Mouse (Mus musculus) 3134 (cell line): ENCODE measurements around the gene Amhr2.
A peak's percentile ranks its signal among the peaks of the same experiment; 100 is the strongest.

Experiments
- DNase-seq: peaks from one replicate; pipeline ENCODE4 v3.0.0-alpha.2; 2011; ENCODE audit warnings: low spot score; ENCODE audit not compliant: insufficient read length; ENCODE audit errors: extremely low read depth

Gene Amhr2

DNA sequence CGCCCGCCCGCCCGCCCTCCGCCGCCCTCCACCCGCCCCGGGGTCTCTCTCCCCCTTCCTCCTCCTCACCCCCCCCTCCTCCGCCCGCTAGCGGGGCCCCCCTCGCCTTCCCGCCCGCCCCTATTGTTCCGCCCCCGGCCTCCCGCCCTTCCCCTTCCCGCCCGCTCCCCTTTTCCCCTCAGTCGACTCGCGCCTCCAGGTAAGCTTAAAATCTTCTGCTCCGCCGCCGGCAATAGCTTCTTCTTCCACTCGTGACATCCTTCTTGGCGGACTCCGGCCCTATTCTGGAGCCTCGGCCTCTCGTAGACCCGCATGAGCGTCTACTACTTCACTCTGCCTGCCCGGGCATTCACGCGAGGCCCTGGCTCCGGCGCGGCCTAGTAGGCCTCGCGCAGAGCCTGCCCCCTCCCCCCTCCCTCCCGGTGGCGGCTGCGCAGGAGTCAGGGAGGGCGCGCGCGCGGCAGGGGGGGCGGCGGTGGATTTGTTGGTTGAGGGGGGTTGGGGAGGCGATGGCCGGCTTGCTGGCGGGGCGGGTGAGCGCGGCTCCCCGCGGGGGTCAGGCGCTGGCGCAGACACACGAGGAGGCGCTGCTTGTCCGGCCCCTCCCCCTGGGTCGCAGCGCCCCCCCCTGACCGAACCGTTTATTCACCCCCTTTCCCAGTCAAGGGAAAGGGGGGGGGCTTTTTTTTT is 25.6 kb downstream of the Amhr2 start:
- DNase-seq, result peak; percentile 85

DNA sequence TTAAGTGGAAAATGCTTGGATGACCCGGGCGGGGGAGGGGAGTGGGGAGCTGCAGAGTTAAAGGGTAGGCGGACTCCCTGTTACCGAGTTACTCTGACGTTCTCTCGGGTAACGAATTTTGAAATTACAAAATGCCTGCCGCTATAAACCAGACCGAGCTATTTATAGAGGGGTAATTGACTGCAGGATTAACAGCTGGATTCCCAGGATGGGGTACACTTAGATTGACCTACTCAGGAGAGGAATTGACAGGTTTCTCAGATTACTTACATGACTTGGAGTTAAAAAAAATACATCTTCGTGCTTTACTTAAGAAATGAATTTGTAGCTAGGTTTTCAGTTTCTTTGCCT is 26.1 kb downstream of the Amhr2 start:
- DNase-seq, result no peak

DNA sequence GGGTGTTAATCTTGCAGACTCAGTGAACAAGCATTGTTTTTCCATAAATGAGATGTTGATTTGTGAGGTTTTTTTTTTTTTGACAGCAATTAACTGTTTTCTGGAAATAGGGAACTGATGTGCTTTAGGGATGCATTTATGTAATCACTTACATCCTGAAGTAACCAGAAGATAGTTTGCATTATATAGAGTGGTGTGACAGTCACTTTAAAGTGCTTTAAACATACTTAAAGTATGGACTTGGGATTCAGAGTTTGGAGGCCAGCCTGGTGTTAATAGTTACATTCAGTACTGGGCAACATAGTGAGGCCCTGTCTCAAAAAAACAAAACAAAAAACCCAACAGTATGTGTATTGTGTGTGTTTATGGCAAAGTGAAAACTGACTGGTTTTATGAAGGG is 26.6 kb downstream of the Amhr2 start:
- no peak for DNase-seq

DNA sequence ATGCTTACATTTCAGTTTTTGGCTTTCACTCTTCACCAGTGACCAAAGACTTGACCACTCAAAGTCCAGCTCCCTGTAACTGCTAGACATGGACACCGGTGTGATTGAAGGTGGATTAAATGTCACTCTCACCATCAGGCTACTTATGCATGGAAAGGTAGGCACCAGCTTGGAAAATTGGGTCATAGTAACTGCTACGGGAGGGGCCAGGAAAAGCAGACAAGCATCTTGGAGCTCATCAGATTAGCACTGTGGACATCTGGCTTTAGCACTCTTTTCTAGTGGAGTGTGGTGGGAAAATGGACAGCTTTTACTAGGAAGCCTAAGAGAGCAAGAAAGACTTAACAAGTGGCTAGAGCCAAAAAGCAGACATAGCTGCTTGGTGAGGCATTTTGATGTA is 28.1 kb downstream of the Amhr2 start:
- no peak for DNase-seq

DNA sequence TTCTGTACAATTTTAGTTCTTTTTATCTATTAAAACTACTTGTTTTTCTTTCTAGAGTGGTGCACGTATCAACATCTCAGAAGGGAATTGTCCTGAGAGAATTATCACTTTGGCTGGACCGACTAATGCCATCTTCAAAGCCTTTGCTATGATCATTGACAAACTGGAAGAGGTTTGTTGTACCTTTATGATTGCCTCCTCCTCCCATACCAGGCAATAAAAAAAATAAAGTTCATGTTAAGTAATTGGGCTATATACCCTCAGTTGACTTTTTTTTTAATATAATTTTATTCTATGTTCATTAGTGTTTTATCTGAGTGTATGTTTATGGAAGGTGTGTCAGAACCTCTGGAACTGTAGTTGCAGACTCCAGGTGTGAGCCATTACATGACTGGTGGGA is 29.4 kb downstream of the Amhr2 start:
- DNase-seq, result no peak

DNA sequence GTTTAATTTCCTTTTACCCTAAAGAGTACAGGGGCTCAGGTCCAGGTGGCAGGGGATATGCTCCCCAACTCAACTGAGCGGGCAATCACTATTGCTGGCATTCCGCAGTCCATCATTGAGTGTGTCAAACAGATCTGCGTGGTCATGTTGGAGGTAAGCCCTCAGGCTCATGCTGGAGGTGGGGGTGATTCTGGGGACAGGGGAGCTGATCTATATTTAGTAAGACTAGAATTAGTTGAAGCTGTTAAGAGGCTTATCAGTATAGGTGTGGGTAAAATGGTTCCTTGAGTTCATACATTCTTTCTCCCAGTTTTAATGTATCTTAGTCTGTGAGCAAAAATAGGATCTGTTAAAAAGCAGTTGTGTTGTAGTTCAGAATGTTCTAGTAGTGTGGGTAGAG is 38.0 kb downstream of the Amhr2 start:
- no peak for DNase-seq

DNA sequence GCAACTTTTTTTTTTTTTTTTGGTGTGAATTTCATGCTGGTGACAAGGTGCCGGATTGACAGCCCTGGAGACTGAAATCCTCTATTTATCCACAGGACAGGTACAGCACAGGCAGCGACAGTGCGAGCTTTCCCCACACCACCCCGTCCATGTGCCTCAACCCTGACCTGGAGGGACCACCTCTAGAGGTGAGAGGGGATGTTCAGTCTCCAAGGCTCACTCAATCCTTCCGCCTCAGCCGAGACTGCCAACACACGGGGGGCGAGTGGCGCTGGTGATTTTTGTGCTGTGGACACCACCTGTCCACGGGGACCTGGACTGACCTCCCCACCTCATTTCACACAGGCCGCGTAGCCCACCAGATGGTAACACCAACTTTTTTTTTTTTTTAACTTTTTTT is 40.7 kb downstream of the Amhr2 start:
- no peak for DNase-seq

DNA sequence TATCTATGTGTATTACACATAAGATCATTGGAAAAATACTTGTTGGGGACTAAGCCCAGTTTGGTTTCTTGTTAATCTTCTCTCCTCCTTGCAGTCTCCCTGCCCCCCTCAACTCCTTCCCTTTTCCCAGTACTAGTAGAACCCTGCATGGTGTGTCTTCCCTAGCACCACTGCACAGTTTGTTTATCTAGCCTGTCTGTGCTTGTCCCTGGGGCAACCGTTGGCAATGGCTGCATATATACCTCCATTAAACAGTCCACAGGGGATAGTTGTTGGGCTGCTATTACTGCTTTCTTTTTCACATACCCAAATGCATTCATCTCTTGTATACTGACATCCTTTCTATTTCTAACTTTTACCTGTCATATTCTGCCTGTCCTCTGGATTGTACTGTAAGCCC is 42.5 kb downstream of the Amhr2 start:
- DNase-seq, result no peak

DNA sequence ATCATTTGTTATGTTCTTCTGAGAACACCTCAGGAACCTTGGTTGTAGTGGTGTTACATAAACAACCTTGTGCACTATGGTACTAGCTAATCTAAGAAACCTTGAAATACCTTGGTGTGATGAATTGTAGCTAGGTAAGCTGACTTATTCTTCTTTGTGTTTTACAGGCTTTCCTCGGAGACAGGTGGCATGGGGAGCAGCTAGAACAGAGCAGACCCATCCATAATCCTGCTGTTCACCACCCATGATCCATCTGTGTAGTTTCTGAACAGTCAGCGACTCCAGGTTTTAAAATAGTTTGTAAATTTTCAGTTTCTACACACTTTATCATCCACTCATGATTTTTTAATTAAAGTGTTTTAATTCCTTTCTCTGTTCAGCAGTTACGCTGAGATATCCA is 53.2 kb downstream of the Amhr2 start:
- no peak for DNase-seq

DNA sequence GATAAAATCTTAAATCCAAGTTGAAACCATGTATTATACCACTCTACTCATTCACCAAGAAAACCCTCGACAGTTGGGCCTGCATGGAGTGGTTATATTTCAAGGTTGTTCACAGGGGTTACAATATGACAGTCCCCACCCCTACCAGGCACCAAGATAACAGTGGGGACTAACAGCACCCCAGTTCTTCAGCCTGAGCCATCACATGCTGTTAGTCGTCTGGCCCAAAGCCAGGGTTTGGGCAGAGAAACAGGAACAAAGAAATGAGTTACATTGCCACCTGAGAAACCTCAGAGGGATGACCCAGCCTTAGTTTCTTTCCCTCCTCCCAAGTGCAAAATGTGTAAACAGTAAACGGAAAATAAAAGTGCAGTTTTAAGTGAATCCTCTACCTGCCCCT is 54.2 kb downstream of the Amhr2 start:
- no peak for DNase-seq

DNA sequence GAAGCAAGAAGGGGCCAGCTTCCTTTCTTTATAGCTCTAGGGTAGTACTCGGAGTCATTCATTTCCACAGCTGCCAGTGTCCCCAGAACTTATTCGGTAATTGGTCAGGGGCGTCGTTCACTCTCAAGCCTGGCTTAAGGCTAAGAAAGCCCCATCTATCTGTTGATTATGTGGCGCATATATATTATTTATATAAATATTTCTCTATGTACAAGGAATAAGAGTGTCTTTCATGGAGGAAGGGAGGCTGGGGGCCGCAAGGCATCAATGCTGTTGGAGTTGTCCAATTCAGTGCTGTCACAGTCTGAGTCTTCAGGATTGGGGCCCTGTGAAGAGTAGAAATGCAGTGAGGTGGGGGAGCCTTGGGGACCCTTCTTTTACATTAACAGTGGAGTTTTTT is 54.7 kb downstream of the Amhr2 start:
- no peak for DNase-seq

DNA sequence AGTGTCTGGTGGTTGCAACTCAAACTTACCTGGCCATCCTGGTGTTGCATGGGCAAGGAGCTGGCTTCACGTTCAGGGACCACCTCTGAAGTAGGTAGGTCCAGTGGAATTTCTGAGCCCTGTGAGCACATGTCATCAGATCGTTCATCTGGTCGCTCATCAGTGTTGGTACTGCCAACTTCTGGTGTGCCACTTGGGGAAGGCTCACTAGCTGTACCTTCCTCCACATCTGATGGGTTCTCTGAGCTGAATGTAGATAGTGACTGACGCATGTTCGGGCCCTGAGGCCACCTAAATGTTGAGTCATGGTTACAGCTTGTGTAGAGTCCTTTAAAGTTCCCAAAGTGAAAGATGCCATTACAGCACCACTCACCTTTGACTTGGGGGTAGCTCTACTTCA is 55.3 kb downstream of the Amhr2 start:
- no peak for DNase-seq

DNA sequence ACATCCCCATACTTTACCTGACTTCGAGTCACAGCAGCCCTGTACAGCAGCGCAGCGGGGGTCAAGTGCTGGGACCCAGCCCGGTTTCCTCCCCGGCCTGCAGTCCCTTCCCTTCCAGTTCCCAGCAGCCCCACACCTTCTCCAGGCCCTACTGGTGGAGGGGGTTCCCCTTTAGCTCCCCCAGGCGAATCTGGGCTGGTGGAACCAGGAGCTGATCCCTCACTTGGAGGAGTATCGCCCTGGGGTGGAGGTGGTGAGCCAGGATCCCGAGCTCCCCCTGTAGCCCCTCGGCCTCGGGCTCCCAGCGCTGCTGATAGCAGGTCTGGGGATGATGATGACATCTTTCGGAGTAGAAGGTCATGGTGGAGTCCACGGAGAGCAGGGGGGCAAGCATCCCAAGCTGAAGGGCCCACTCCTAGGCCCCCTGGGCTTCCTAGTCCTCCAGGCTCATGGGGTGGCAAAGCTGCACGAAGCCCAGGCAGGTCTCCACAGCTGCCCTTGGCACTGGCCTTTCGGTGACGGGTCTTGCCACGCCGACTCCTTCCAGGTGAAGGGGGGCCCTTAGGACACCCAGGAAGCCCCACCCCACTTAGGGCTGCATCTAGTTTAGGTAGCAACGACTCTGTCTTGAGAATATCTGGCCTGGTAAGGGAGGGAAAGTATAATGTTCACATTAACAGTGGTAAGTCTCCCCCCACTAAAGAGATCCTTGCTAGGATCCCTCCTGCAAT is 56.1 kb downstream of the Amhr2 start:
- DNase-seq, result no peak

DNA sequence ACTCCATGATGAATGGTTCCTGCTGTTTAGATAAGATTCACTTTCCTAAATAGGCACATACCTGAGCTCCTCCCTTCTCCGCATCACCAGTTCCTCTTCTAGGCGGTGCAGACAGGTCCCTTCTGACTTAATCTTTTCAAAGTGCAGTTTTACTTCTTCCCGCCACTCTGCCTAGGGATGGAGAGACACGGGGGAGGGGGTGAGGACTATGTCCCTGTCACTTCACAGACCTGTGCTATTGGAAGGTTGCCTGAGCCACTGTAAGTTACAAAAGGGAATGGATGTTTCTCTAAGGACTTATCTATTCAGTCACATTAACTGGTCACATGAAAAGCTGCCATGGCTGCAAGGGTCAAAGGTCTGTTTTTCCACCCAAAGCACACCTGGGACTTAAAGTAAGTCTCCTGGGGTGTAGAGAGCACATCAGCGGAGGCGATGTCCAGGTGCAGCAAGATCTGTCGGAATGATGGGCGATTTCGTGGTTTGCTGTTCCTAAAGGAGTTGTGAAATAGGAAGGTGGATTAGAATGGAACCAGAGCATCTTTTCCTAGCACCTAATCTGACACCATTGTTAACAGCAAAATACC is 57.2 kb downstream of the Amhr2 start:
- DNase-seq, result no peak

DNA sequence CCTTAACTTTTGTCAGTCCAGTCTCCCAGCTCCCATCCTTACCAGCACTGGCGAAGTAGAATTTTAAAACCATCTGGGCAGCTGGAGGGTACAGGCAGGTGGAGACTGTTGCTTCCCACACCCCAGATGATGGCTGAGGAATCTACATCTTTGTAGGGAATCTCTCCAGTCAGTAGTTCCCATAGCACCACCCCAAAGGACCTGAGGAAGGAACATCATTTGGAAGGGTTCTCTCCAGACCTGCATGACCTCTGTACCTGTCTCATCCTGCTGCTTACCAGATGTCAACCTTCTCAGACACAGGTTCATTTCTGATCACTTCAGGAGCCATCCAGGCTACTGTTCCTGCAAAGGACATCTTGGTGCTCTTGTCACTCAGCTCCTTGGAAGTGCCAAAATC is 58.3 kb downstream of the Amhr2 start, which contains the start of gene Gm10337:
Gm10337 (plus strand) TSS at position 276 of the 400 bp plus-strand sequence.
- no peak for DNase-seq
